ENCODE assay signal across 14 mouse cellular contexts in the genomic region with DNA sequence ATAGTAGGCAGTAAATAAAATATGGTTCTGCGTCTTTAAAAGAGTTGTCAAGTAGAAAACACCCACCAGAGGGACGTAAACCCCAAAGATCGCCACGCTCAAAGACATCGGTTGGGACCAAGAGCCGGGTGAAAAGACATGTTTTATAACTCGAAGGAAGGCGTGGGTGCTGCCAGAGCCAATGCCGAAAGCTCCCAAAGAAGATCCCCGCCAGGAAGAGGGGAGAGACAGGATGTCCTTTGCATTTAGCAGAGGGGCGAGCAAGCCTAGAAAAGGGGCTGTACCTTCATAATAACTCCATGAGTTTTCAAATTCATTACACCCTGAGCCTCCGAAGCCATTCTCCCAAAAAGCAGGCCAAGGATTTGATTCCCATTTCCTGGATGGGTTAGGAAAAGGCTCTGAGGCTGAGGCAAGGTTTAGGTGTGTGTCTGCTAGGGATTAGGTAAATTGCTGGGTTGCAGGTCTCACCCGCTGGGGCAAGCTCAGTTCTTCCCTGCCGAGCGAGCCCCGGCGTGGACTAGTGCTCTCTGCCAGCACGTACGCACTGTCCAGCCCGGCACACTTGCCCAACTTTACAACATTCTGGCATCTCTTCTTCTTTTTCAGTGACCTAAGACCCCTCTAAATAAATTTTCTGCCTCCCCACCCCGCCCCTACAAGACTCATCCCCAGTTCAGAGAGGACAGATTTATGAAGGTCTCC.
A peak's percentile ranks its signal among the peaks of the same experiment; 100 is the strongest.
DNase-seq lines count a peak whose midpoint lies in the region; ATAC-seq lines count a peak whose summit lies in the region.
"Had no signal": no experiment of that assay in that cellular context is flagged by ENCODE, and none has a peak within 500 bp of the region (broad histone marks: within the 10 kb centered on the region; RNA-seq: fewer than 3 reads in every experiment).

No protein-coding gene starts in this region.

- 13% methylated on average over 21 of the region's 21 CpGs for WGBS in heart, embryonic 13.5 days
- WGBS in hindbrain, embryonic 13.5 days = 25% methylated on average over 21 of the region's 21 CpGs
- 20% methylated on average over 21 of the region's 21 CpGs for WGBS in midbrain, embryonic 14.5 days

- H3K4me1 ChIP-seq in heart, embryonic 13.5 days = no peaks in the 10 kb centered on the region
- 0 out of 2 replicates have a peak, but pooled peaks cover 4% of the 10 kb centered on the region for H3K4me1 ChIP-seq in hindbrain, embryonic 13.5 days (replicated peaks)
- no peaks in the 10 kb centered on the region for H3K4me1 ChIP-seq in midbrain, embryonic 14.5 days (ENCODE audit: control insufficient read depth, insufficient read depth, low read length)

- H3K9me3 ChIP-seq in heart, embryonic 13.5 days = no peaks in the 10 kb centered on the region
- no peaks in the 10 kb centered on the region for H3K9me3 ChIP-seq in hindbrain, embryonic 13.5 days
- no peaks in the 10 kb centered on the region for H3K9me3 ChIP-seq in midbrain, embryonic 14.5 days (ENCODE audit: control insufficient read depth, low read length)

- no peak for ATAC-seq in heart, embryonic 13.5 days (ENCODE audit: extremely low read depth, insufficient number of reproducible peaks, low FRiP score, low TSS enrichment)
- ATAC-seq in hindbrain, embryonic 13.5 days (ENCODE audit: low FRiP score) = no peak
- no peak for ATAC-seq in midbrain, embryonic 14.5 days (ENCODE audit: low FRiP score, low TSS enrichment)

- H3K27ac ChIP-seq in heart, embryonic 13.5 days (replicated peaks) = no peak overlapping the region
- 0 out of 2 replicates have a peak overlapping the region, but pooled peaks have one; percentile 8 for H3K27ac ChIP-seq in hindbrain, embryonic 13.5 days
- no peak overlapping the region; the same call in 1 of the 2 replicates for H3K27ac ChIP-seq in midbrain, embryonic 14.5 days (replicated peaks; ENCODE audit: low read depth, low read length)
- H3K27ac ChIP-seq: liver, embryonic 14.5 days had no signal

- H3K27me3 ChIP-seq in heart, embryonic 13.5 days (replicated peaks) = peaks cover 77% of the 10 kb centered on the region
- peaks cover 34% of the 10 kb centered on the region; the same call in 1 of the 2 replicates for H3K27me3 ChIP-seq in hindbrain, embryonic 13.5 days
- H3K27me3 ChIP-seq in midbrain, embryonic 14.5 days (ENCODE audit: control insufficient read depth, insufficient read depth, low read length) = no peaks in the 10 kb centered on the region

- H3K9ac ChIP-seq in heart, embryonic 13.5 days = no peak overlapping the region
- H3K9ac ChIP-seq in hindbrain, embryonic 13.5 days = no peak overlapping the region
- no peak overlapping the region for H3K9ac ChIP-seq in midbrain, embryonic 14.5 days (replicated peaks; ENCODE audit: low read length)
- H3K9ac ChIP-seq: liver, embryonic 14.5 days had no signal

- H3K36me3 ChIP-seq in heart, embryonic 13.5 days = no peaks in the 10 kb centered on the region
- H3K36me3 ChIP-seq in hindbrain, embryonic 13.5 days = no peaks in the 10 kb centered on the region
- H3K36me3 ChIP-seq in midbrain, embryonic 14.5 days (ENCODE audit: control insufficient read depth, insufficient read depth, low read length) = no peaks in the 10 kb centered on the region

- peak overlapping the region; percentile 4; the same call in 1 of the 2 replicates for H3K4me2 ChIP-seq in heart, embryonic 13.5 days
- peak overlapping the region; percentile 17; the same call in 1 of the 2 replicates for H3K4me2 ChIP-seq in hindbrain, embryonic 13.5 days
- H3K4me2 ChIP-seq in midbrain, embryonic 14.5 days (ENCODE audit: low read length) = peak overlapping the region; percentile 41

- no peak for DNase-seq in heart, adult 9 months (ENCODE audit: low spot score in 2 of 2)
- DNase-seq in embryo, embryonic 9.5 days (ENCODE audit: extremely low spot score) = peak; percentile 25
- DNase-seq in midbrain, embryonic 14.5 days = peak; percentile 35
- DNase-seq in thymus, postnatal 25 days = no peak
- no peak for DNase-seq in frontal cortex, adult 2 months (ENCODE audit: extremely low spot score in 1 of 2, low spot score in 1 of 2)
- DNase-seq in spleen, adult 18-20 months = no peak
- DNase-seq: adrenal gland, postnatal 25 days; cerebellum, adult 18-20 months; gastrocnemius, postnatal 25 days; kidney, adult 9 months; layer of hippocampus, postnatal 36 days had no signal

- H3K4me3 ChIP-seq in heart, embryonic 13.5 days = no peak overlapping the region
- H3K4me3 ChIP-seq in hindbrain, embryonic 13.5 days = no peak overlapping the region
- no peak overlapping the region for H3K4me3 ChIP-seq in midbrain, embryonic 14.5 days (replicated peaks; ENCODE audit: low read depth, low read length)

Comparison
In these comparisons a context has a peak if more than half of its experiments do, and no peak if none do; other contexts are left out.
1. DNase-seq: peak in embryo, embryonic 9.5 days (single experiment) and midbrain, embryonic 14.5 days (single experiment); none in heart, adult 9 months (0 of 2), thymus, postnatal 25 days (single experiment), frontal cortex, adult 2 months (0 of 2) and spleen, adult 18-20 months (0 of 2).
2. Peak in every context shown above with its lines, with median percentiles within 50 percentile points of each other: H3K4me2 ChIP-seq.